Mouse (Mus musculus) cerebellum, adult 11 months (tissue): Measurements from ENCODE around the gene Pkm.

Experiments
- DNase-seq: peaks from one replicate; pipeline ENCODE4 v3.0.0; 2022

Pkm gene

DNA sequence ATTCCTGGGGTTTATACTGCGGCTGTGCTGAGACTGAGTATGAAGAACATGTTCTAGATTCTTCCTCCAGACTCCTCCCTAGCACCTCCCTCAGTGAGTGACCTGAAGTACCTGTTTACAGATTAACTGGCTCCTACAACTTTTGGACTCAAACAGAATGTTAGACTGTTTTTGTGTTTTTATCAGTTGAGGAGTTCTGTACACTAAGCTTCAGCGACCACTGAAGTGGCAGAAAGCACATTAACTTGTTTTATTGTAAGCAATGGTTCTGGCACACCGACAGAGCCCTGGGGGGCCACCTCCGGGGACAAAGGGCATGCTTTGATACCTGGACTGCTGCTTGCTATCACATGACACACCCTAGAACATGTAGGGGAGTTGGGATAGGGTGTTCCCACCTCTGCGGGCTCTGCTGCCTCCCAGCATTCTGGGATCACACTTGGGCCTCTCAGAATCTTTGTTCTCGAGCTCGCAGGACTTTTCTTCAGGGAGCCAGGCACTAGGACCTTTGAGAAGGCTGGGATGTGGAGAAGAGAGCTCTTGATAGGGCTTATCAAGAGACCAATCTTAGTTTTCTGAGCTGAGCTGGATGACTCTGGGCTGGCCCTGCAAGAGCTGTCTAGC is 60.2 kb downstream of the Pkm start:
- no peak for DNase-seq

DNA sequence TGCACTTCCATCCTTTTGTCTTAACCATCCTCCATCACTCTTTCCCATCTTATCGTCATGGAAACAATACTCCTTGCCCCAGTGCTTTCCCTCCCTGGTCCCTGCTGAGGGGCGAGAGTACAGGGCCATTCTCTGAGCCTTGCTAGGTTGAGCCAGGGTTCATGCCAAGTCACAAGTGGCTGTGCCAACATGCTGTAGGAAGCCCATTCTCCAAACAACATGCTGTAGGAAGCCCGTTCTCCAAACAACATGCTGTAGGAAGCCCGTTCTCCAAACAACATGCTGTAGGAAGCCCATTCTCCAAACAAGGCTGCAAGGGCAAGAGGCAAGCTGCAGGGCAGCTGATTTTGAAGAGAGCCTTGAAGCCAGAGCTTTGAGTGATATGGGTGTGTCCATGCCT is 62.1 kb downstream of the Pkm start:
- no peak for DNase-seq

GRCm38 (mm10) chr9:59721144-59721543 is 65.0 kb downstream of the Pkm start:
- DNase-seq = no peak

DNA sequence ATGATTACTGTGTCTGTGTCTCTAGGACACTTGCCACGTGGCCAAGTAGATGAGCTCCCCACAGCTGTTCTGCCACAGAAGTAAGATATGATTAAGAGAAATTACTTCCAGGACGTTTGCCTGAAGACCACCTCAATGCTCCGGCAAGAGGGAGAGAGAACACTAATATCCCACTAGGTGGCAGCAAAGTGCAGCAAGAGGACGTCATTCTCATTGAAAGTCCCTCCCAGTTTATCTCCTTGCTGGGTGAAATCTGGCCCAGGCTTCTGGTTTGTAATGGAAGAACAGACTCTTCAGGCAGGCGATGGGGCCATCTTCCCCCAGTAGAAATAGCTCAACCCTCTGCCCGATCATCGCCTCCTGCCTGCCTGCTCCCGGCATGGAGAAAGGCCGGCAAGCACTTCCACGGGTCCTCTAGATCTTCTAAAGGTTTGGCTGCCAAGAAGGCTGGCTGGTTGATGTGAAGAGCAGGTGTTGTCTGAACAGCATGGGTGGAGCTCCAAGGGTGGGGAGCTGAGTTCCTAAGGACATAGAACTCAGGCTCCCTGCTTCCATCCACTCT is 67.0 kb downstream of the Pkm start:
- DNase-seq = peak; percentile 66

GRCm38 (mm10) chr9:59723791-59724442 is 67.7 kb downstream of the Pkm start:
- DNase-seq = peak; percentile 23

GRCm38 (mm10) chr9:59725515-59725914 is 69.3 kb downstream of the Pkm start:
- DNase-seq = no peak

GRCm38 (mm10) chr9:59727569-59728286 is 71.6 kb downstream of the Pkm start:
- DNase-seq = no peak
